Mouse (Mus musculus) myocyte (in vitro differentiated cells): Measurements from ENCODE around the gene Tacc2. TPM values are rescaled to one million over a fixed set of nuclear protein-coding genes. Genes with fewer than 3 reads are reported as not detected.

Source experiments
- H3K27me3 ChIP-seq: one replicate; pipeline ENCODE4 v1.6.1; 2011; ENCODE audit not compliant: control insufficient read depth, insufficient read depth, insufficient read length
- H3K36me3 ChIP-seq: one replicate; pipeline ENCODE4 v1.6.1; 2011; ENCODE audit not compliant: control insufficient read depth, insufficient read depth
- H3K4me2 ChIP-seq: one replicate; pipeline ENCODE4 v1.6.1; 2011; ENCODE audit warnings: low read depth, control low read depth
- H3K4me3 ChIP-seq: one replicate; pipeline ENCODE4 v1.5.1; 2011; ENCODE audit warnings: mild to moderate bottlenecking, control low read depth, moderate library complexity
- H3K79me2 ChIP-seq: one replicate; pipeline ENCODE4 v1.6.1; 2011; ENCODE audit not compliant: control insufficient read depth, insufficient read depth
- H3ac ChIP-seq: one replicate; pipeline ENCODE4 v1.6.1; 2011; ENCODE audit not compliant: control insufficient read depth, insufficient read length
- CEBPB ChIP-seq: IDR thresholded peaks from 2 replicates; pipeline ENCODE4 v1.6.1; 2011; ENCODE audit warnings: mild to moderate bottlenecking, moderate library complexity; ENCODE audit not compliant: poor library complexity, insufficient read depth, severe bottlenecking
- E2F4 ChIP-seq: IDR thresholded peaks from one replicate; pipeline ENCODE4 v1.6.1; 2011; ENCODE audit warnings: mild to moderate bottlenecking, control low read depth, moderate library complexity; ENCODE audit not compliant: insufficient read depth
- MAX ChIP-seq: IDR thresholded peaks from one replicate; pipeline ENCODE4 v1.6.1; 2011; ENCODE audit warnings: low read depth, mild to moderate bottlenecking, control low read depth
- MYOD1 ChIP-seq, 3 experiments: IDR thresholded peaks; one replicate each; pipeline ENCODE4 v1.6.1; 2011; ENCODE audit warnings: control low read depth in 2 of 3, low read depth in 2 of 3, mild to moderate bottlenecking in 2 of 3, moderate library complexity in 1 of 3; ENCODE audit not compliant: insufficient read length in 2 of 3, control insufficient read depth in 1 of 3
- MYOG ChIP-seq, 3 experiments: IDR thresholded peaks; one replicate each; pipeline ENCODE4 v1.6.1; 2011; ENCODE audit warnings: control low read depth in 2 of 3, low read depth in 2 of 3, mild to moderate bottlenecking in 2 of 3; ENCODE audit not compliant: insufficient read length in 2 of 3, control insufficient read depth in 1 of 3, insufficient read depth in 1 of 3
- POLR2A ChIP-seq: IDR thresholded peaks from one replicate; pipeline ENCODE4 v1.6.1; 2011; ENCODE audit warnings: low read depth, mild to moderate bottlenecking, control low read depth, moderate library complexity; ENCODE audit not compliant: insufficient read length
- POLR2AphosphoS2 ChIP-seq: IDR thresholded peaks from one replicate; pipeline ENCODE4 v1.6.1; 2011; ENCODE audit warnings: low read depth, control low read depth; ENCODE audit not compliant: insufficient read length
- REST ChIP-seq: IDR thresholded peaks from one replicate; pipeline ENCODE4 v1.6.1; 2011; ENCODE audit warnings: mild to moderate bottlenecking, control low read depth, moderate library complexity; ENCODE audit not compliant: insufficient read depth, insufficient read length
- SRF ChIP-seq: IDR thresholded peaks from one replicate; pipeline ENCODE4 v1.6.1; 2011; ENCODE audit warnings: low read depth; ENCODE audit not compliant: control insufficient read depth, insufficient read length
- TCF12 ChIP-seq: IDR thresholded peaks from one replicate; pipeline ENCODE4 v1.6.1; 2011; ENCODE audit warnings: mild to moderate bottlenecking, control low read depth; ENCODE audit not compliant: poor library complexity, insufficient read depth, severe bottlenecking
- TCF3 ChIP-seq: IDR thresholded peaks from one replicate; pipeline ENCODE4 v1.6.1; 2011; ENCODE audit warnings: low read depth, control low read depth; ENCODE audit not compliant: insufficient read length
- USF1 ChIP-seq: IDR thresholded peaks from one replicate; pipeline ENCODE4 v1.6.1; 2011; ENCODE audit warnings: low read depth, mild to moderate bottlenecking, control low read depth, moderate library complexity
- polyA plus RNA-seq: library from polyadenylated mRNA; unstranded; fragments of >200 nt; fragmentation: generic; extraction: Trizol; gene quantifications from one replicate; pipeline ENCODE4 v1.2.1, GENCODE M21; 2012; ENCODE audit warnings: missing spikeins

Gene Tacc2
- polyA plus RNA-seq, 1 experiment, result 61.8 TPM

DNA sequence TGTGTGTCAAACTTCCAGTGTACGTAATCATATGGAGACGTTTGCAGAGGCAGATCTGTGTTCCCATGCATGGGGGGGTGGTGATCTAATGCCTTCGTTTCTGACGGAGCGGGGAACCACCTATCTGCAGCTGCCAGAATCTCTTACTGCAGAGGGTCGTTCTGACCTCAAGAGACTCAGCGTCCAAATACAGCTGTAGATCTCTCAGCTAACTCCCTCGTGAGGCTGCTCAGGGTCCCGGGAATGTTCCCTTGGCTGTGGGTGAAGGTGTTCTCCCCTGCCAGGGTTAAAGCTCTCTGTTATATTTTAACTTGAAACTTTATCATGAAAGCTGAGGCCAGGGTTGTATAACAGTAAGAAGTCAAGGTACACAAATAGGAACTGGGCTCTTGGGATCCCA lies 131.7 kb downstream of the Tacc2 start:
- no peak overlapping the region for H3K4me2 ChIP-seq
- H3K36me3 ChIP-seq, result no peaks in the 10 kb centered on the region
- H3ac ChIP-seq, result no peak overlapping the region
- TF ChIP-seq TCF3, result no peak
- peaks cover 26% of the 10 kb centered on the region for H3K79me2 ChIP-seq
- no peaks in the 10 kb centered on the region for H3K27me3 ChIP-seq
- no peak overlapping the region for H3K4me3 ChIP-seq

DNA sequence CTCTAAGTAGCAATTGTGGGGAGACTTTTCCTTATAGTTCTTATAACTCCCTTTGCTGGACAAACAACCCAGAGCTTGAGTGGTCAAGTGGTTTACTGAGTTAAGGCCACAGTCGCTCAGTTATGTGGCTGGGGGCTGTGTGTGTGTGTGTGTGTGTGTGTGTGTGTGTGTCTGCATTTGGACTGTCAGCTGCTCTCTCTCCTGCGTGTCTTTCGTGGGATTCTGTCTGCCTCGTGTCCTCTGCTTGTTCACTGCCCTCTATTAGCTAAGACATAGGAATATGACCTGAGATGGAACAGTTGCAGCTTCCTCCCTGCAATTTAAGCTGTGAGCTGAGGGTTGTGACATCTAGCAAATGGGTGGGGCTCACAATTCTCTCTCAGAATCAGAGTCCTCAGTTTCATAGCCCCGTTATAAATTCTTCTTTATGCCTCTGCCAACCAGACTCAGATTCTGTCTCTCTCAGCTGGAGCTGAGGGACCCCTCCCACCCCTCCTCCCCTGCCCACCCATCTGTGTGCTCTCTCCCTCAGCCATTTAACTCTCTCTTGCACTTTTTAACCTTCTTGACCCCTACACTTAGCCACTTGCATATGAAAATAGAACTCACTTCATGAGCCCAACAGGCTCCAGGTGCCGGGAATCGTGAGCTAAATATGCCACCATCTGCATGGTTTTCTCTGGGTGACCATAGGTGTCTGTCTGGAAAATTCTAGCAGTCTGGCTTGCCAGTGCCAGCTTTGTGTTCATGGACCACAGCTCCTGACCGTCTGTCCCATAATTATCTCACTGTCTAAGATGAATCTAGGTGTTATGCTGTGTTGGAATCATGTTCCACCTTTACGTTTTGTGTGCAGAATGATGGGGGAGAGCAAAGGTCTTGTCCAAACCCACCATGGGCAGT lies 132.4 kb downstream of the Tacc2 start:
- Histone ChIP-seq H3K36me3 (no peaks in the 10 kb centered on the region), H3K4me2 (no peak overlapping the region), H3K4me3 (no peak overlapping the region), H3K27me3 (no peaks in the 10 kb centered on the region), H3K79me2 (peaks cover 33% of the 10 kb centered on the region), H3ac (no peak overlapping the region)
- TF ChIP-seq POLR2A (no peak), REST (no peak), MYOD1 (IDR thresholded peaks at IDR 0.05; ENCODE audit: control insufficient read depth in 1 of 3, insufficient read length in 2 of 3, low read depth in 2 of 3) (peak in 2 of 3 experiments; percentile 60 to 67), CEBPB (no peak), MYOG (IDR thresholded peaks at IDR 0.05; ENCODE audit: control insufficient read depth in 1 of 3, insufficient read depth in 1 of 3, insufficient read length in 2 of 3, low read depth in 2 of 3) (peak; percentile 25 to 66 (median 45)), TCF12 (no peak), TCF3 (no peak), MAX (no peak)

DNA sequence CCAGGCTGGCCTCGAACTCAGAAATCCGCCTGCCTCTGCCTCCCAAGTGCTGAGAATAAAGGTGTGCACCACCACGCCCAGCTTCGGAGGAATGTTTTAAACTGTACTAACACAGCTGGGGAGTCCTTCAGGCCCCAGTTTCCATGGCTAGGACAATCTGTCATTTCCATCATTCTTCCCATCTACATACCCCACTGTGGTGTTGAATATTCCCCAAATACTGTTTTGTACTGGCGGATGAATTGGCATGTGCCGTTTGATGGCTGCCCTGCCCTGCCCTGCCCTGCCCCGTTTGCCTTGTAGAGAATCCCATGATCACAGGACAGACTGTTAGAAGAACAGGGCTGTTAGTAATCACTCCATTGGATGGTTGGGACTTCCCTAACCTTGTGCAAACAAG lies 134.6 kb downstream of the Tacc2 start:
- no peak overlapping the region for H3K4me3 ChIP-seq
- no peaks in the 10 kb centered on the region for H3K36me3 ChIP-seq
- no peak for TF ChIP-seq MAX
- no peak for TF ChIP-seq CEBPB
- TF ChIP-seq USF1, result no peak
- TF ChIP-seq REST, result no peak
- no peak for TF ChIP-seq E2F4
- TF ChIP-seq POLR2A, result no peak
- H3K4me2 ChIP-seq, result no peak overlapping the region
- H3K79me2 ChIP-seq, result peaks cover 34% of the 10 kb centered on the region
- no peak overlapping the region for H3ac ChIP-seq
- H3K27me3 ChIP-seq, result no peaks in the 10 kb centered on the region

DNA sequence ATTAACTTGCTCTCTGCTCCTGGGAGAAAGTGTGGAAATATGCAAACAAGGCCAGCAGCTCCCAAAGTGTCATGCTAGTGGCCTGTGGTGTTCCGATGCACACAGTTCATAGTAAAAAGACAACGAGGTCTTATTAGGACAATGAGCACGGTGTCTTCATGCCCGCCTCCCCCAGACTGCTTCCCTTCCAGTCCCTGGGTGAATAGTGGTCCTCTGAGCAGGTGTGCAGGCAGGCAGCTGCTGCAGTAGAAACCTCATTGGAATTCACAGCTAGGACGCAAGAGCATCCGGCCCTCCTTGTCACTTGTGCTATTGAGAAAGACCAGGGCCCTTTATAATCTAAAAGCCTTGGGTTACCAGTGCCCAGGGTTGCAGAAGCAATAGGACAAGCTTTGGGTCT lies 136.1 kb downstream of the Tacc2 start:
- H3K4me3 ChIP-seq, result no peak overlapping the region
- TF ChIP-seq TCF12 (no peak), MYOD1 (IDR thresholded peaks at IDR 0.05; ENCODE audit: control insufficient read depth in 1 of 3, insufficient read length in 2 of 3, low read depth in 2 of 3) (peak in 2 of 3 experiments; percentile 17 to 55), SRF (no peak), MYOG (IDR thresholded peaks at IDR 0.05; ENCODE audit: control insufficient read depth in 1 of 3, insufficient read depth in 1 of 3, insufficient read length in 2 of 3, low read depth in 2 of 3) (peak in 1 of 3 experiments; percentile 58)
- no peaks in the 10 kb centered on the region for H3K27me3 ChIP-seq
- H3K79me2 ChIP-seq, result peaks cover 34% of the 10 kb centered on the region
- no peak overlapping the region for H3K4me2 ChIP-seq
- H3K36me3 ChIP-seq, result peaks cover 2% of the 10 kb centered on the region
- no peak overlapping the region for H3ac ChIP-seq

DNA sequence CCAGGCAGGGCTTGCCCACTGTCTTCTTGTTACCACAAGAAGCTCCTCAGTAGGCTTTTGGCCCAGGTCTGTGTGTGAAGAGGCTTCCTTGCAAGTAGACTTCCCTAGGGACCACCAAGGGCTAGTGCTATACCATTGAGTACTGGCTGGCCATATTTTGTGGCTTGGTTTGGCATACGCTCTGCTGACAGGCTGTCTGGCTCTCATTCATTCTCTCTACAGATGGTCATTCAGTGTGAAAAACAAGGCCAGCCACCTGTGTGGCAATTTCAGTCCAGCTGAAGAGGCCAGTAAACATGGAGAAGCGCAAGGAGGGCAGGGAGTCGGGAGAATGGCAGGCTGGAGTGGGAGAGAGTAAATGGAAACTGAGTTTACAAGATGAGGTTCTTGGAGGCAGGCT lies 138.2 kb downstream of the Tacc2 start:
- peaks cover 28% of the 10 kb centered on the region for H3K79me2 ChIP-seq
- H3K36me3 ChIP-seq, result peaks cover 6% of the 10 kb centered on the region
- H3K4me3 ChIP-seq, result no peak overlapping the region
- no peak overlapping the region for H3ac ChIP-seq
- TF ChIP-seq POLR2A, result no peak
- no peak overlapping the region for H3K4me2 ChIP-seq
- no peaks in the 10 kb centered on the region for H3K27me3 ChIP-seq

DNA sequence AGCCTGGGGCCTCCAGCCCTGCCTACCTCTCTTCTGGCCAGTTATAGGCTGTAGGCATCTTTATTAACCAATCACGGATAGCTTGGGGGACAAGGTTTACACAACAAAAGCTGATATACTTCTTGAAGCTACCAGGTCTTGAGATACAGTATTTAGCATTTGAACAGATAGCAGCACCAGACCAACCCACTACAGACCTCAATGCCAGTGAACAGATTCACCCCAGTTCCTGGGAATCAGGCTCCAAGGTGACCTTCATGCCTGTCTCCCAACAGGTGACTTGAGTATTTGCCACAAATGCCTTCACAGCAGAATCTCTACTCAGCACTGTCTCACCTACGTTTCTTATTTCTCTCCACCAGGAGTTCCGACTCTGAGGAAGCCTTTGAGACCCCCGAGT lies 139.1 kb downstream of the Tacc2 start:
- H3K4me2 ChIP-seq, result no peak overlapping the region
- H3K36me3 ChIP-seq, result peaks cover 6% of the 10 kb centered on the region
- H3K27me3 ChIP-seq, result no peaks in the 10 kb centered on the region
- H3K4me3 ChIP-seq, result no peak overlapping the region
- TF ChIP-seq TCF3 (no peak), MYOG (IDR thresholded peaks at IDR 0.05; ENCODE audit: control insufficient read depth in 1 of 3, insufficient read depth in 1 of 3, insufficient read length in 2 of 3, low read depth in 2 of 3) (no peak), POLR2AphosphoS2 (no peak), CEBPB (no peak), MAX (no peak), POLR2A (no peak), MYOD1 (IDR thresholded peaks at IDR 0.05; ENCODE audit: control insufficient read depth in 1 of 3, insufficient read length in 2 of 3, low read depth in 2 of 3) (no peak), E2F4 (no peak), TCF12 (no peak), SRF (no peak), USF1 (no peak), REST (no peak)
- peaks cover 20% of the 10 kb centered on the region for H3K79me2 ChIP-seq
- no peak overlapping the region for H3ac ChIP-seq
